Mouse (Mus musculus): Measurements from ENCODE around the gene Pglyrp1. TPM values are rescaled to one million over a fixed set of nuclear protein-coding genes. Genes with fewer than 3 reads are reported as not detected.

Gene Pglyrp1
- total and polyA plus RNA-seq, 3 experiments = 0.51 to 3.8 TPM; not detected in 1

DNA sequence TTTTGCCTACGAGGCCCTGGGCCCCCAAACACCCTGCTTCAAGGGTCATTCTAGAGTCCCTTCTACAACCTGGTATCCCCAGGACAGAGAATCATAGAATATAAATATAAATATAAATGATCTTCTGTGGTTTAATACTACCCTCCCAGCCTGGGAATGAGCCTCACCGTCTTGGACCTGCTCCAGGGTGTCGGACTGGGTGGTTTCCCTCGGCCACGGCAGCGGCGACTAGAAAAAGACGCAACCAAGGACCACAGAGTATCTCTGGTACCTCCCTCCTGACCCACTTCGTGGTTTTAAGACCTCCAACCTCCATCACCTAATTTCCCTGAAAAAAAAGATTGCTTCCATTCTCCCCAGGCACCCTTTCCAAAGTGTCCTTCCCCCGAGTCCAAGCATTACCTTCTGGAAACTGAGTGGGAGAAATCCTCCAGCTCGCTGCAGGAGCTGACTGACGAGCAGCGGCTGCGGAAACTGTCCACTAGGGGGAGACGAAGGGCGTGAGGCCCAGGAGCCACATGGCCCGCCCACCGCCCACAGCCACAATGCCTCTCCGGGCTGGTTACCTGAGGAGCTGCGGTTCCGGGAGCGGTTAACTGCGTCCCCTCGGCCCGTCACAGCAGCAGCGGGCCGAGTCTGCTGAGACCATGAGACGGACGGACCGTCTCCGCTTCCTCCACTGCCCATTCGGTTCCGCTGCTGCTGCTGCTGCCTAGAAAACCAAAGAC, 20.9 kb downstream of the Pglyrp1 start:
- no peak overlapping the region for H3K9ac ChIP-seq (ENCODE audit: insufficient read depth, low read depth)
- H3K79me2 ChIP-seq (replicated peaks; ENCODE audit: control insufficient read depth, extremely low read depth, insufficient read depth, poor library complexity, severe bottlenecking) = no peaks in the 10 kb centered on the region
- H3K27ac ChIP-seq (ENCODE audit: insufficient read depth, low read depth) = no peak overlapping the region
- dilution Hi-C loops (cut with MboI; ENCODE audit: extremely low pct_ligation_motif_present, extremely low pct_unique_long_range_greater_than_20kb, low sequenced_read_pairs) (no loop called here), in situ Hi-C loops (cut with MboI; ENCODE audit: low pct_ligation_motif_present, low pct_unique_long_range_greater_than_20kb, low sequenced_read_pairs) (loop anchor here (10.0 kb wide), 2 partner anchors 93 to 133 kb away; partner anchors contain the start of genes Foxa3, Nanos2 and Sympk)
- no peak for TF ChIP-seq MAZ (IDR thresholded peaks at IDR 0.05; ENCODE audit: low read depth, low read length)
- TF ChIP-seq POLR2A (IDR thresholded peaks at IDR 0.05; ENCODE audit: low read depth, low read length) = no peak
- peak; percentile 76 for TF ChIP-seq MAX (IDR thresholded peaks at IDR 0.05; ENCODE audit: low read length)
- no peak for TF ChIP-seq USF2 (conservative IDR thresholded peaks at IDR 0.05; ENCODE audit: low read depth, low read length)
- TF ChIP-seq RAD21 (IDR thresholded peaks at IDR 0.05; ENCODE audit: low read depth, low read length) = peak; percentile 54
- 0 out of 2 replicates have a peak, but pooled peaks have one; percentile 16 for TF ChIP-seq IRF4 (IDR thresholded peaks at IDR 0.05; ENCODE audit: low read depth, low read length)
- TF ChIP-seq ELF1 (IDR thresholded peaks at IDR 0.05; ENCODE audit: low read depth, low read length) = peak; percentile 59
- TF ChIP-seq CTCF (conservative IDR thresholded peaks at IDR 0.05 in 1 of 2, IDR thresholded peaks at IDR 0.05 in 1 of 2; ENCODE audit: low read depth in 2 of 2, low read length in 2 of 2) = peak; percentile 49 to 84; a peak in 3 of 4 replicates
- TF ChIP-seq HCFC1 (IDR thresholded peaks at IDR 0.05; ENCODE audit: low read depth, low read length) = peak; percentile 40
- TF ChIP-seq RCOR1 (conservative IDR thresholded peaks at IDR 0.05; ENCODE audit: low read depth, low read length) = 0 out of 2 replicates have a peak, but pooled peaks have one; percentile 26
- 0 out of 2 replicates have a peak, but pooled peaks have one; percentile 23 for TF ChIP-seq MEF2A (IDR thresholded peaks at IDR 0.05; ENCODE audit: borderline replicate concordance, low read depth, low read length)
- no peak for TF ChIP-seq TBP (conservative IDR thresholded peaks at IDR 0.05; ENCODE audit: low read depth, low read length)
- TF ChIP-seq NELFE (IDR thresholded peaks at IDR 0.05; ENCODE audit: low read depth, low read length) = 0 out of 2 replicates have a peak, but pooled peaks have one; percentile 41
- 0 out of 2 replicates have a peak, but pooled peaks have one; percentile 35 for TF ChIP-seq TCF12 (IDR thresholded peaks at IDR 0.05; ENCODE audit: low read depth, low read length)
- TF ChIP-seq MYC (IDR thresholded peaks at IDR 0.05; ENCODE audit: low read depth, low read length) = peak; percentile 69; the same call in 1 of the 2 replicates
- TF ChIP-seq ZKSCAN1 (IDR thresholded peaks at IDR 0.05; ENCODE audit: borderline replicate concordance, low read depth, low read length) = no peak
- no peak for TF ChIP-seq KAT2A (IDR thresholded peaks at IDR 0.05; ENCODE audit: insufficient replicate concordance, low read length)
- peak; percentile 56; the same call in 1 of the 2 replicates for TF ChIP-seq MXI1 (IDR thresholded peaks at IDR 0.05; ENCODE audit: low read depth, low read length)
- TF ChIP-seq SMC3 (IDR thresholded peaks at IDR 0.05; ENCODE audit: low read depth, low read length) = peak; percentile 69
- no peak for TF ChIP-seq BHLHE40 (IDR thresholded peaks at IDR 0.05; ENCODE audit: low read depth, low read length)
- no peak for TF ChIP-seq E2F4 (IDR thresholded peaks at IDR 0.05; ENCODE audit: insufficient replicate concordance, low read depth, low read length)
- H3K9me3 ChIP-seq (replicated peaks; ENCODE audit: low read length) = no peaks in the 10 kb centered on the region
- peaks cover 0 to 32% of the 10 kb centered on the region in 2 experiments for H3K36me3 ChIP-seq (replicated peaks in 1 of 2; ENCODE audit: control insufficient read depth in 1 of 2, insufficient read depth in 1 of 2, low read length in 1 of 2)
- H3K4me1 ChIP-seq (ENCODE audit: control insufficient read depth in 1 of 2, insufficient read depth in 2 of 2) = peaks cover 3 to 17% of the 10 kb centered on the region in 2 experiments; a peak in 2 of 4 replicates
- H3K4me2 ChIP-seq (ENCODE audit: insufficient read depth, low read depth, poor library complexity, severe bottlenecking) = peak overlapping the region; percentile 22; the same call in 1 of the 2 replicates
- no peak overlapping the region for H3K4me3 ChIP-seq (replicated peaks in 1 of 3; ENCODE audit: low read depth in 2 of 3, low read length in 2 of 3, poor library complexity in 1 of 3)
- H3K27me3 ChIP-seq (replicated peaks) = no peaks in the 10 kb centered on the region
- DNase-seq (ENCODE audit: extremely low read depth) = peak; percentile 72
